Mouse (Mus musculus): ENCODE results near the gene AL731706.2. TPM values are rescaled to one million over a fixed set of nuclear protein-coding genes. Genes with fewer than 3 reads are reported as not detected.

Gene AL731706.2
- polyA plus RNA-seq (2014; fragmentation: Nextera tagmentation; extraction: Ambion mirVana), result 40.6 and 44.1 TPM in 2 replicates

- no peak within 1 kb of the TSS for H3K4me2 ChIP-seq (replicated peaks; ENCODE audit: low read depth, low read length)
- no peak for ATAC-seq (ENCODE audit: low FRiP score, low TSS enrichment)
- H3K36me3 ChIP-seq (ENCODE audit: control insufficient read depth, insufficient read depth, low read length), result peaks cover 39% of the 10 kb centered on the region
- no peaks in the 10 kb centered on the region for H3K27me3 ChIP-seq (ENCODE audit: control insufficient read depth, insufficient read depth, low read length)
- H3K9me3 ChIP-seq (ENCODE audit: control insufficient read depth, low read length), result no peaks in the 10 kb centered on the region
- H3K4me3 ChIP-seq (ENCODE audit: low read length), result no peak within 1 kb of the TSS
- WGBS, result 93% methylated on average over 2 of the region's 2 CpGs
- H3K27ac ChIP-seq (ENCODE audit: low read depth, low read length), result no peak within 1 kb of the TSS
- H3K9ac ChIP-seq (ENCODE audit: low read depth, low read length), result no peak within 1 kb of the TSS
- no peaks in the 10 kb centered on the region for H3K4me1 ChIP-seq (ENCODE audit: control insufficient read depth, insufficient read depth, low read length)
These were observed at the start of gene AL731706.2 for GRCm38 (mm10) chr2:136885579-136885978. Gene AL731706.2, minus strand, starts transcription at chr2:136885679.

GRCm38 (mm10) chr2:136921003-136921408, 35.5 kb upstream of the AL731706.2 start:
- Histone ChIP-seq H3K9me3 (ENCODE audit: control insufficient read depth, low read length) (no peaks in the 10 kb centered on the region), H3K27me3 (ENCODE audit: control insufficient read depth, insufficient read depth, low read length) (no peaks in the 10 kb centered on the region), H3K4me3 (ENCODE audit: low read length) (no peak overlapping the region), H3K27ac (ENCODE audit: low read depth, low read length) (no peak overlapping the region), H3K36me3 (ENCODE audit: control insufficient read depth, insufficient read depth, low read length) (no peaks in the 10 kb centered on the region), H3K4me1 (ENCODE audit: control insufficient read depth, insufficient read depth, low read length) (0 out of 2 replicates have a peak, but pooled peaks cover 9% of the 10 kb centered on the region), H3K9ac (ENCODE audit: low read depth, low read length) (no peak overlapping the region), H3K4me2 (replicated peaks; ENCODE audit: low read depth, low read length) (no peak overlapping the region)
- WGBS, result 66% methylated on average over 4 of the region's 4 CpGs
- ATAC-seq (ENCODE audit: low FRiP score, low TSS enrichment), result no peak

- no peaks in the 10 kb centered on the region for H3K27me3 ChIP-seq (ENCODE audit: control insufficient read depth, insufficient read depth, low read length)
- no peaks in the 10 kb centered on the region for H3K9me3 ChIP-seq (ENCODE audit: control insufficient read depth, low read length)
- no peak overlapping the region for H3K4me3 ChIP-seq (ENCODE audit: low read length)
- 0 out of 2 replicates have a peak, but pooled peaks cover 9% of the 10 kb centered on the region for H3K4me1 ChIP-seq (ENCODE audit: control insufficient read depth, insufficient read depth, low read length)
- WGBS, result 66% methylated on average over 3 of the region's 3 CpGs
- no peak for ATAC-seq (ENCODE audit: low FRiP score, low TSS enrichment)
- H3K9ac ChIP-seq (ENCODE audit: low read depth, low read length), result no peak overlapping the region
- H3K4me2 ChIP-seq (replicated peaks; ENCODE audit: low read depth, low read length), result no peak overlapping the region
- no peak overlapping the region for H3K27ac ChIP-seq (ENCODE audit: low read depth, low read length)
- H3K36me3 ChIP-seq (ENCODE audit: control insufficient read depth, insufficient read depth, low read length), result no peaks in the 10 kb centered on the region
These were observed 34.9 kb upstream of the AL731706.2 start for GRCm38 (mm10) chr2:136920257-136920993.

- no peaks in the 10 kb centered on the region for H3K9me3 ChIP-seq (ENCODE audit: control insufficient read depth, low read length)
- no peaks in the 10 kb centered on the region for H3K27me3 ChIP-seq (ENCODE audit: control insufficient read depth, insufficient read depth, low read length)
- no peak overlapping the region for H3K4me2 ChIP-seq (replicated peaks; ENCODE audit: low read depth, low read length)
- H3K9ac ChIP-seq (ENCODE audit: low read depth, low read length), result no peak overlapping the region
- no peak for ATAC-seq (ENCODE audit: low FRiP score, low TSS enrichment)
- H3K36me3 ChIP-seq (ENCODE audit: control insufficient read depth, insufficient read depth, low read length), result no peaks in the 10 kb centered on the region
- no peak overlapping the region for H3K4me3 ChIP-seq (ENCODE audit: low read length)
- H3K27ac ChIP-seq (ENCODE audit: low read depth, low read length), result no peak overlapping the region
- WGBS, result 87% methylated on average over 1 of the region's 1 CpGs
- H3K4me1 ChIP-seq (ENCODE audit: control insufficient read depth, insufficient read depth, low read length), result 0 out of 2 replicates have a peak, but pooled peaks cover 9% of the 10 kb centered on the region
These were observed 34.0 kb upstream of the AL731706.2 start for GRCm38 (mm10) chr2:136919433-136919832.

DNA sequence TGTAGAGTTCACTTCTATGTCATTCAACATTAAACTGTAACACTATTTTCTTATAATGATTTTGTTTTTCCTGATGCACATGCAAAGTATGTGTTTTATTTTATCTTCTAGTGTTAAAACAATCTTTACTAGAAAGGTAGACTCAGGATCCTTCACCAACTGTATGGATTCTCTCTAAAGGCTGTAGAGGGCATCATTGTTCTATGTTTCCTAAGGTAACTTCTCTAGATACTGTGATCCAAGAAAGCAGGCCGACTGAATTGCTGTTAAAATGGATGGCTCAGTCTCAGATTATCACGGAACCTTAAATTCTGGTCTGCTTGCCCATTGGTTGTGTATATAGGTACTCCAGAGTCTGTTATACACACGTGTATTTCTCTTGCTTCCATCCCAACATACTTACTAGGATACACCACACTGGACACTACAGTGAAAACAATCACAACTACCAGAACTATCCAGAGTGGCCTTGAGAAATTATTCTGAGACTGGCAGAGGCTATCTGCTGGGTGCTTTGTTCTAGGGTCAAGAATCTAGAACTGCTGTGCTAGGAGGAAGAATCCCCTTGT, 28.9 kb upstream of the AL731706.2 start:
- Histone ChIP-seq H3K9ac (ENCODE audit: low read depth, low read length) (no peak overlapping the region), H3K4me2 (replicated peaks; ENCODE audit: low read depth, low read length) (no peak overlapping the region), H3K9me3 (ENCODE audit: control insufficient read depth, low read length) (no peaks in the 10 kb centered on the region), H3K36me3 (ENCODE audit: control insufficient read depth, insufficient read depth, low read length) (no peaks in the 10 kb centered on the region), H3K4me3 (ENCODE audit: low read length) (no peak overlapping the region), H3K27me3 (ENCODE audit: control insufficient read depth, insufficient read depth, low read length) (no peaks in the 10 kb centered on the region), H3K4me1 (ENCODE audit: control insufficient read depth, insufficient read depth, low read length) (no peaks in the 10 kb centered on the region), H3K27ac (ENCODE audit: low read depth, low read length) (no peak overlapping the region)
- WGBS, result 54% methylated on average over 3 of the region's 3 CpGs
- ATAC-seq (ENCODE audit: low FRiP score, low TSS enrichment), result peak; percentile 71

- Histone ChIP-seq H3K4me2 (replicated peaks; ENCODE audit: low read depth, low read length) (no peak overlapping the region), H3K27ac (ENCODE audit: low read depth, low read length) (no peak overlapping the region), H3K4me3 (ENCODE audit: low read length) (no peak overlapping the region), H3K27me3 (ENCODE audit: control insufficient read depth, insufficient read depth, low read length) (no peaks in the 10 kb centered on the region), H3K4me1 (ENCODE audit: control insufficient read depth, insufficient read depth, low read length) (no peaks in the 10 kb centered on the region), H3K9ac (ENCODE audit: low read depth, low read length) (no peak overlapping the region), H3K9me3 (ENCODE audit: control insufficient read depth, low read length) (no peaks in the 10 kb centered on the region), H3K36me3 (ENCODE audit: control insufficient read depth, insufficient read depth, low read length) (no peaks in the 10 kb centered on the region)
- 94% methylated on average over 3 of the region's 3 CpGs for WGBS
- no peak for ATAC-seq (ENCODE audit: low FRiP score, low TSS enrichment)
These were observed 27.5 kb upstream of the AL731706.2 start for GRCm38 (mm10) chr2:136913021-136913420.

DNA sequence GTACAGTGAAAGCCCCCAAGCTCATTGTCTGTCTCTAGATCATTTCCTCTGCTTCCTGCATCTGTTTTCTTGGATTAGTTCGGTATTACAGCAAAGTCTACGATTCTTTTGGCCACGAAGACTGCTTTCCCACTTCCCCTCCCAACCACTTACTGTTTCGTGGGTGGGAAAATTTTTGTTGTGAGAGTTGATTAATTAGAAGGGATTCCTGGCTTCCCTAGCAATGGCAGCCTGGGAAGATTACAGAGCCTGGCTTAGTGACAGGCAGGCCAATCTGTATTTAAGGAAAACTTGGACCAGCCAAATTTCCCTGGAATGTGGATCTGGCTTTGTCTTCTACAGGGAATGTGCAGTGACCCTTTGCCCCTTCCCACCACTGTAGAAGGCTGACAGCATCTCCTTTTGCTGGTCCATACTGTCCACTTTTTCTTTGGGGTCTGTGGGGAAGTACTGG, 26.5 kb upstream of the AL731706.2 start:
- no peaks in the 10 kb centered on the region for H3K4me1 ChIP-seq (ENCODE audit: control insufficient read depth, insufficient read depth, low read length)
- no peak overlapping the region for H3K9ac ChIP-seq (ENCODE audit: low read depth, low read length)
- H3K4me3 ChIP-seq (ENCODE audit: low read length), result no peak overlapping the region
- WGBS, result 57% methylated on average over 4 of the region's 4 CpGs
- ATAC-seq (ENCODE audit: low FRiP score, low TSS enrichment), result no peak
- no peak overlapping the region for H3K4me2 ChIP-seq (replicated peaks; ENCODE audit: low read depth, low read length)
- H3K36me3 ChIP-seq (ENCODE audit: control insufficient read depth, insufficient read depth, low read length), result no peaks in the 10 kb centered on the region
- H3K27me3 ChIP-seq (ENCODE audit: control insufficient read depth, insufficient read depth, low read length), result no peaks in the 10 kb centered on the region
- H3K27ac ChIP-seq (ENCODE audit: low read depth, low read length), result no peak overlapping the region
- H3K9me3 ChIP-seq (ENCODE audit: control insufficient read depth, low read length), result no peaks in the 10 kb centered on the region

DNA sequence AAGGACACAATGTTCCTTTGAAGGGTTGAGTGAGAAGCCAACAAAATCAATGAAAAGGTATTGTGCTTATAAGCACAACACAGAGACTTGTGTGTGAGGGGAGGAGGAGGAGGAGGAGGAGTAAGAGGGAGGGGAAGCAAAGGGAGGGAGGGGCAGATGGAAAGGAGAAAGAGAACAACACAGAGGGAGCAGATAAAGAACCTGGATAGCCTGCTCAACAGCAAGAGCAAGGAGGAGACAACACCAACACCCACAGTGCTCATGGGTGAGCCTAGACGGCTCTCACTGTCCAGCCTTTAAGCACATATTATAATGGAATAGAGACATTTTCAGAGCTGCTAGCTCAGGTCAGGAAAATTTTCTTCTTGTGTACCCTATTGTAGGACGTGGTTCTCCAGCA, 23.8 kb upstream of the AL731706.2 start:
- no peaks in the 10 kb centered on the region for H3K4me1 ChIP-seq (ENCODE audit: control insufficient read depth, insufficient read depth, low read length)
- H3K4me2 ChIP-seq (replicated peaks; ENCODE audit: low read depth, low read length), result no peak overlapping the region
- H3K4me3 ChIP-seq (ENCODE audit: low read length), result no peak overlapping the region
- no peak overlapping the region for H3K9ac ChIP-seq (ENCODE audit: low read depth, low read length)
- ATAC-seq (ENCODE audit: low FRiP score, low TSS enrichment), result no peak
- no peaks in the 10 kb centered on the region for H3K9me3 ChIP-seq (ENCODE audit: control insufficient read depth, low read length)
- WGBS, result 86% methylated on average over 2 of the region's 2 CpGs
- H3K36me3 ChIP-seq (ENCODE audit: control insufficient read depth, insufficient read depth, low read length), result no peaks in the 10 kb centered on the region; the same call in 1 of the 2 replicates
- no peak overlapping the region for H3K27ac ChIP-seq (ENCODE audit: low read depth, low read length)
- H3K27me3 ChIP-seq (ENCODE audit: control insufficient read depth, insufficient read depth, low read length), result no peaks in the 10 kb centered on the region

DNA sequence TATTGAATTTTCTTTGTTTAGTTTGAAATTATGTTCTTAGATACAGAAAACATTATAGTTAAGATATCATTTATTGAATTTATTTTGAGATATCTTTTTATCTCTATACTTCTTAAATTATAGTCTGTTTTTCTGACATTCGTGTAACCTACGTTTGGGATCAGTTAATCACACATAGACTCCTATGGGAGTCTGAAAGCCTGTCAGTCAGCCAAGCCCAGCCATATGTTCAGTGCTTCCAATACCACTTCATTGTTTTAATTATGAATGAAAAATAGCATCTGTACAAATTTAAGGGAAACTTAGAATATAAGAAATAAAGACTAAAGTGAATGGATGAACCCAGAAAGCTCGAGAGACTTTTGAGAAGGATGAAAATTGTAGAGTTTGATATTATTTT, 23.1 kb upstream of the AL731706.2 start:
- H3K9ac ChIP-seq (ENCODE audit: low read depth, low read length), result no peak overlapping the region
- H3K36me3 ChIP-seq (ENCODE audit: control insufficient read depth, insufficient read depth, low read length), result no peaks in the 10 kb centered on the region; the same call in 1 of the 2 replicates
- H3K27me3 ChIP-seq (ENCODE audit: control insufficient read depth, insufficient read depth, low read length), result no peaks in the 10 kb centered on the region
- H3K4me1 ChIP-seq (ENCODE audit: control insufficient read depth, insufficient read depth, low read length), result no peaks in the 10 kb centered on the region
- no peak overlapping the region for H3K4me2 ChIP-seq (replicated peaks; ENCODE audit: low read depth, low read length)
- H3K4me3 ChIP-seq (ENCODE audit: low read length), result no peak overlapping the region
- H3K27ac ChIP-seq (ENCODE audit: low read depth, low read length), result no peak overlapping the region
- WGBS, result 89% methylated on average over 3 of the region's 3 CpGs
- no peak for ATAC-seq (ENCODE audit: low FRiP score, low TSS enrichment)
- no peaks in the 10 kb centered on the region for H3K9me3 ChIP-seq (ENCODE audit: control insufficient read depth, low read length)
